Mouse (Mus musculus) gastrocnemius, adult 18-20 months (tissue): ENCODE data around the gene Btnl1. TPM values are rescaled to one million over a fixed set of nuclear protein-coding genes. Genes with fewer than 3 reads are reported as not detected.

Source experiments
- DNase-seq: peaks from one replicate; pipeline ENCODE4 v3.0.0; 2021; ENCODE audit warnings: low spot score
- long read RNA-seq, 2 experiments: library from polyadenylated mRNA; stranded (forward); transcript quantifications; one replicate each; pipeline ENCODE4 v2.0.0; 2021
- total RNA-seq, 2 experiments: library from RNA; stranded (reverse); gene quantifications; 2 replicates each; pipeline ENCODE4 v1.2.3; 2021

The Btnl1 gene
- not detected for total RNA-seq
- long read RNA-seq, experiment 1: 0 reads
- long read RNA-seq, experiment 2: 0 reads

DNA sequence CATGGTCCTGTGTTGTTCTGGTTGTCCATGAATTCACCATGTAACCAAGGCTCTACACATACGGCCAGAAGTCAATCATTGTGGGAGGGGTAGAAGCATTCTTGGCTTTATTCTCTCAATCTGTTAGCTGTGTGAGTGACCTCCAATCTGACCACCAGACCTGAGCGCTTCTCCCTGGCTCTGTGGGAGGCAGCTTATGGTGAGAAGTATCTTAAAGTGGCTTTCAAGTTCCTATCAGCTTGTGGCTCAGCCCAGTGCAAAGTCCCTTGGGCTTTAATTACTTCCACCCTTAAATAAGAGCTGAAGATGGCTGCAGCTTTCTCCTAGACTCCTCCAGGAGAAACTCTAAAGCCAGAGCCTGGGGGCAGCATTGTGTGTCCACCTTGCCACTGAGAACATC is at the start of gene Btnl1:
Btnl1 (plus strand) TSS at position 286 of the 400 bp plus-strand sequence.
- no peak for DNase-seq

DNA sequence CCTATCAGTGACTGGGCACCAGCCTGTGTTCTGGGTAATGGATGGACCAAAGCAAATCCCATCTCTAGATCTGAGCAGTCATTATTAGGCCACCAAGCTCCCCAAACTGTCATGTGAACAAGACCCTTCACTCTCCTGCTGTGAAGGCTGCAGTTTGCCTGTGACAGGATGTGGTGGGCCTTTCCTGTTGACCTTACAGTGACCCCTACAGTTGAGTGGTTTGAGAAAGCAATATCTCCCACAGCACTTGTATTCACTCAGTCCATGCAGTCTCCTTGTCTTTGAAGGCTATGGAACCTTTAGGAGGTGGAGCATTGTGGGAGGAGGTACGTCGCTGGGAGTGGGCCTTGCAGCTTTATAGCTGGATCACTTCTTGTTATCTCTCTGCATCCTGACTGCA is 47.1 kb upstream of the Btnl1 start:
- DNase-seq: no peak

DNA sequence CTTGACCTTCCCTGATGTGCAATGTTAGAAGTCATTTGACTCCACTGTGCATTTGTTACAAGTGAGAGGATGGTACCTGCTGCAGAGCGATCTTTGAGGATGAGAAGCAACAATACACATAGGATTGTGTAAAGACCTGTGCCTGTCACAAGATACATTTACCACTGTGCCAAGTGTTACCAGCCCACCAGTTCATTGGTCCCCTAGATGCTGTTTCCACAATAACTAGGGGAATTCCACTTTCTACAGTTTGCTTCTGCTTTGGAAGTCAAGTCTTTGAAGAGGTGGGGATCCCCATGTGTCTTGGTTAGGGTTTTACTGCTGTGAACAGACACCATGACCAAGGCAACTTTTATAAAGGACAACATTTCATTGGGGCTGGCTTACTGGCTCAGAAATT is 45.7 kb upstream of the Btnl1 start:
- DNase-seq: no peak

DNA sequence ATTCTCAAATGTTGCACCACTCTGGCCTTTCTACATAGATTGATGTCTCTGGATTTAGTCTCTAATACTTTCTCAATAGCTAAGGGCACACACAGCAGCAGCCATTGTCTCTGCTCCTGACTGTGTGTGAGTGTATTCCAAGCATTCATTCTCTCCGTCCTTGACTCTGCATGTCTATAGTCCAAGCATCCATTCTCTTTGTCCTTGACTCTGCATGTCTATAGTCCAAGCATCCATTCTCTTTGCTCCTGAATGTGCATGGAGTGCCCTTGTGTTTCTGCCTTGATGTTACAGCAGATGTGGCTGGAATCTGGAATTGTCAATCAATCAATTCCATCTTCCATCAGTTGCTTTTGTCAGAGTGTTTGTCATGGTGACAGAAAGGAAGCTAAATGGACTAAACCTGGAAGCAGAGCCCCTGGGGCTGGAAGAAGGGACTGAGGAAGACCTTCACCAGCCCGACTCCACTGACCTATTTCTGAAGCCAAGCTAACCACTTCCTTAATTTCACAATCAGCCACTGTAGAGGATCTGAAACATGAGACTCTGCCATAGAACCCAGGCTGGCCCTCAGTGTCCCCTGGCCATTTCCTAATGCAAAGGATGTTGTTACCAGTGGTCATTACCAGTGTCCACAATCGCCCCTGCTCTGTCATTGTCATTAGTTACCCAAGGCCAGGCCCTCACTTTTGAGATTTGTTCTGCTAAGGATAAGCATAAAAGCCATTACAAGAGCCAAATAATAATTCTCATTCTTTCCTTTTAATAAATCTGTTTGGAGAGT is 36.1 kb upstream of the Btnl1 start:
- no peak for DNase-seq

DNA sequence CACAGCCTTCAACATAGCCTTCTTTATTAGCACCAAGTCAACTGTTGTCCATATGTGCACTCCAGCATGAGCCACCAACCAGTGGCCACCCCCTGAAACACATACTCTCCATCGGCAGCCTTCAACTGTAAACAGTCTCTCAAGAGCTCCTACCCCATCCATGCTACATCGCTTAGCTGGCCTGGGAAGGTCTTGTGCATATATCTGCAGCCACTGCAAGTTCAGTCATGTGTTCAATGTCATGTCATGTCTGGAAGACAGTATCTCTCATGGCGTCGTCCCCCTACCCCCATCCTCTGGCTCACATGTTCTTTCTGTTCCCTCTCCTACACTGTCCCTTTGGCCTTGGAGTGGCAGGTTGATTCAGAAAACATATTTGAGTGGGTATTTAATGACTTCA is 32.0 kb upstream of the Btnl1 start:
- no peak for DNase-seq

DNA sequence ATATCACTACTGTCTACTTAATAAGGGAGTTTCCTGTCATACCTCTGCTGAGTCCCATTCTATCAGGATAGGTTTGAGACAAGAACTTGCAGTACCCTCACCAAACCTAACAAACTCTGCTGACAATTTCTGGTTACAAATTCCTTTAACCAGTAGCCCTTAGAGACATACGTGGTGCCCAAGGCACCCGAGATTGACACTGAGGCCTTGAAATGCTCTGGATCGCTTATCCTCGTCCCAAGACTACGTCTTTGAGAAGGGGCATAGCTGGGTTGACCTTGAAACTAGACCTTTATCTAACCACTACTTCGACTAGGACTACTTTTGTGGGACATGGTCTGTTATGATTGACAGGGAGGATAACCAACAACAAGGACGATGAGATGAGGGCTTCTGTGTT is 31.4 kb upstream of the Btnl1 start:
- DNase-seq: no peak

DNA sequence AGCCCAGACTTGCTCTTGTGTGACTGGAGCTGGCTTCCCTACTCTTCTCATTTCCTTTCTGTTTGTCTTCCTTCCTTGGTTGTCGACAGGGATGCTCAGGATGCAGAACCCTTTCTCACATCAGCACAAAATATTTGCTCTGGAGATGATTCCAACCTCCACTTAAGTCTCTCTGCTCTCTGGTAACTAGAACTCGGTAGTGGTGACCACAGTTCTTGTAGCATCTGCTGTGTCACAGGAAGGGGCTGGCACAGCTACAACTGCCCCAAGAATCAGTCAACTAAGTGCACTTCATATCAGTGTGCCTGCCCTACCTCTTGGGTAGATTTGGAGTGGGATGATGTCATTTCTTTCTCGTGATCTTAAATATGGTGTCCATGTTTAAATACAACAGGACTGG is 30.9 kb upstream of the Btnl1 start:
- no peak for DNase-seq

DNA sequence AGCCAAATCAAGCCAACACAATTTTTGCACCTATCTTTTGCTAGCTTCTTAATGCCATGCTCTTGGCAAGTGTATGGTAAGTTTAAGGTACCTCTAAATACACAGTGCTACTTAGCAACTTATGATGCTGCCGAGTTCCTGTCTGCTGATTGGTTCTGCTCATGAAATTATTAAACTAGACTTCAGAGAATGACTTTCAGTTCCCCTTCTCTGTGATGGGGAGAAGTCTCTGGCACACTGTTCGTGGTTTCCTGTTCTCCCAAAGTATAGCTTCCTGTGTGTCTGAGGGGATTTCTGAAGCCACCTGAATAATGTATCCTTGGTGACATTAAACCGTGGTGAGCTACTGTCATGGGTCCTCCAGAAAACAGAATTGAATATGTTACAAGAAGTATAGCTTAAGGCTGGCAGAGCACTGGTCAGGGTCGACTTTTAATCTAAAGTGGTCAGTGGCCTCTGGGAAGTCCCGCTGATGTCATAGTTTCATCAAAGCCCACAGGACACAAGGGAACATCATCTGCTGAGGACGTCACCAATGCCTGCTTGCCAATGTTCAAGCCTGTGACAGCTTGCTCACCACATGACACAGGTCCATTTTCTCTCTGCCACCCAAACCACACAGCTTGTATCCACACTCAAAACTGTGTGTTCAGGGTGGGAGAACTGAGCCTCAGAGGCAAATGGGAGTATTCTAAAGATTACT is 29.2 kb upstream of the Btnl1 start:
- peak; percentile 36 for DNase-seq

DNA sequence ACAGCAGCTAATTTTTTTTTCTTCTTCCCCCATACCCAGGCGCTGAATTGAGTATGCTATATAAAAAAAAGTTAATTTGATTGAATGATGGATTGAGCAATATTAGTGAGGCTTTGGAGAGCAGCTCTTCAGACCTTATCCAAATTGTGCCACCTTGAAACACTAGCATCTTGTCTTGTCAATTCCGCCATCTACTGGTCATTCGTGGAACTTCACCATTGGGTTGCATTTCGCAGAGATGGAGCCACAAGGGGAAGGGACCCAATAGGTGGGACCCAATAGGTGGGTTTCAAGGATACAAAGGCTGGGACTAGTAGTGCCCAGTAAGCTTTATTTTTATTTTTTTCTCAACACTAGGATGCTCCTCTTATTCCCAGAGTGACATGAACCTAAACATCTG is 27.5 kb upstream of the Btnl1 start:
- DNase-seq: peak; percentile 68

DNA sequence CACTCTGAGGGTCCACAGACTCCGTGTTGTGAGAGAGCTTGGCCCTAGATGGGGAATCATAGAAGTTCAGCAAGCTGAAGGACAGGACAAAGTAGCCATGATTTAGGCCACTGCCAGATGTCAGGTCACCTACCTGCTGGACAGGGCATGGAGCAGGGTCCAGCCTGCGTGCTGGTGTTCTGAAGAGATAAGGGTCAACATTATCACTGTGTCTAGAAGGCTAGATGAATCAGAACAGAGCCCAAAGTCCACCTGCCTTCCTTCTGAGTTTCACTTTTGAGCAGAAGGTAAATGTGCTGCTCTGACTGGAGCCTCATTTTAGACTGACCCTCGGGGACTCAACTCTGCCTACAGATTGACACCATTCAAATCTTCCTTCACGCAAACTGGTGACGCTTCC is 22.4 kb upstream of the Btnl1 start, which contains the start of gene Btnl2:
Btnl2 (plus strand) TSS at position 284 of the 400 bp plus-strand sequence.
- DNase-seq: no peak

DNA sequence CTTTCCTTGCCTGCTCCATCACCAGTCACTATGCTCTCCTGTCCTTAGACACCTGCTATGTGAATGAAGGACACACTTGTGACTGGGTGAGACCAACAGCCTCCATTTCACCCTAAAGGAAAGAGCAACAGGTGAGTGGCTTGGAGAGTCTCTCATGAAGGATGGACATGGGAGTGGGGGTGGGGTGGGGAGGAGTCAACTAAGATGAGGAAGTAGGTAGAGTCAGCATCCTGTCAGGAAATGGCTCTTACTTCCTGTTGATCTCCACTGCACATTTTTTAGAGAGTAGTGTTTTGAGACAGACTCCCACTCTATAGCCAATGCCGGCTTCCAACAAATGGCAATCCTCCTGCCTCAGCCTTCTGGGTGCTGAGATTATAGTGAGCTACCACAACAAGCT is 22.0 kb upstream of the Btnl1 start:
- DNase-seq: no peak

DNA sequence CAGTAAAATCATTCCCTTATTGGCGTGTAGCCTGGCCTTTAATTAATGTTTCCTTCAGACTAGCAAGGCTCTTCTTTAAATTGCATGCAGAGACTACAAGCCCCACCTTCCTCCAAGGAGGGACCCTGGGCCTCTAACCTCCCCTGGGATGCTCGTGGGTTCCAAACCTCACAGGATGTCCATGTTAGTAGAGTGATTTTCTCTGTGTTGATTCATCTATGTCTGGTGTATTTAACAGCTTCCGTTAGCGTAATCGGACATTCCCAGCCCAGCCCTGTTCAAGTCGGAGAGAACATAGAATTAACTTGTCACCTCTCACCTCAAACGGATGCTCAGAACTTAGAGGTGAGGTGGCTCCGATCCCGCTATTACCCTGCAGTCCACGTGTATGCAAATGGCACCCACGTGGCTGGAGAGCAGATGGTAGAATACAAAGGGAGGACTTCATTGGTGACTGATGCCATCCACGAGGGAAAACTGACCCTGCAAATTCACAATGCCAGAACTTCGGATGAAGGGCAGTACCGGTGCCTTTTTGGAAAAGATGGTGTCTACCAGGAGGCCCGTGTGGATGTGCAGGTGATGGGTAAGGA is 13.9 kb upstream of the Btnl1 start:
- DNase-seq: no peak

DNA sequence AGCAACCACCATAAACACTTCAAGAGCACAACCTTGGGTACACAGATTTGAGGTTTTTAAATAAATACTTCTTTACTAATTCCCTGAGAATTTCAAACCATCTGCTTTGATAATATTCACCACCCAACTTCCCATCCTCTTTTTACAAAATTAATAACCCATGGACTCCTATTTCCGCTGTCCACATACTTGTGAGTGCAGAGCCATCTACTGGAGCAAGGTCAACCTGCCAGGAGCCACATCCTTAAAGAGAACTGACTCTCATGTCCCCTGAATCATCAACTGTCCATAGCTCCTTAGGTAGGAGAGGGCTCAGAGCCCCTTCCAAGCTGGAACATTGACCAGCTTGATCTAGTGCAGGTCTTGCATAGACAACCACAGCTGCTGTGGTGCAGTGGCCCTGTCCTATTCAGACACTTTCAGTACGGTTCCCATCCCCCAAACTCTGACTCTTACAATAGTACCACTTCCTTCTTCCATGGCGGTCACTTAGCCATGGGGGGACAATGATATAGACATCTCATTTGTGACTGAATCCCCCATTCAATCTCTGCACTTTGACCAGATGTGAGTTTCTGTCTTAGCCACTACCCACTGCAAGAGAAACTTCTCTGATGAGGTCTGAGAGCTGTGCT is 13.1 kb upstream of the Btnl1 start:
- no peak for DNase-seq

DNA sequence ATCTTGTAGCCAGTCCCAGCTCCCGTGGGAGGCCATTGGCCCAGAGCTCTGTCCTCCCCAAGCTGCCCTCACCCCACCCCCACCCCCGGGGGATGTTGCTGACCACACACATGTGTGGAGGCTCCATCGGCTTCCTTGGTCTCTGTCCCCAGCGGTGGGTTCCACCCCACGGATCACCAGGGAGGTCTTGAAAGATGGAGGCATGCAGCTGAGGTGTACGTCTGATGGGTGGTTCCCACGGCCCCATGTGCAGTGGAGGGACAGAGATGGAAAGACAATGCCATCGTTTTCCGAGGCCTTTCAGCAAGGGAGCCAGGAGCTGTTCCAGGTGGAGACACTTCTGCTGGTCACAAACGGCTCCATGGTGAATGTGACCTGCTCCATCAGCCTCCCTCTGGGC is 11.9 kb upstream of the Btnl1 start:
- no peak for DNase-seq

DNA sequence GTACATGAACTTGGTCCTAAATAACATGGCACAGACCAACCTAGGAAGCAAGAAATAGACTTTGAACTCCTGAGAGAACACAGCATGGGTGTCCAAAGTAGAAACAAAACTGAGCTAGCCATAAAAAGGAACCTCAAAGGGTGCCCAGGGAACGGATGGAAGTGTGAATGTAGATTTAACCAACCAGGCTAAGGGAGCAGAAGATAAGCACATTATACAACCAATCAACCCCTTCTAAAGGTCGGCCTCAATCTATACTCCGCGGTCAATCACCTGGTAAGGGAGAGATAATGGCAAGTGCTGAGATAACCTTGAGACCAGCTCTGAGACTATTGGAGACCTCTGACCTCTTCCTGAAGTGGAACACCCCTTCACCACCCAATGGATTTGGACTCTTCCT is 6.4 kb upstream of the Btnl1 start:
- no peak for DNase-seq

DNA sequence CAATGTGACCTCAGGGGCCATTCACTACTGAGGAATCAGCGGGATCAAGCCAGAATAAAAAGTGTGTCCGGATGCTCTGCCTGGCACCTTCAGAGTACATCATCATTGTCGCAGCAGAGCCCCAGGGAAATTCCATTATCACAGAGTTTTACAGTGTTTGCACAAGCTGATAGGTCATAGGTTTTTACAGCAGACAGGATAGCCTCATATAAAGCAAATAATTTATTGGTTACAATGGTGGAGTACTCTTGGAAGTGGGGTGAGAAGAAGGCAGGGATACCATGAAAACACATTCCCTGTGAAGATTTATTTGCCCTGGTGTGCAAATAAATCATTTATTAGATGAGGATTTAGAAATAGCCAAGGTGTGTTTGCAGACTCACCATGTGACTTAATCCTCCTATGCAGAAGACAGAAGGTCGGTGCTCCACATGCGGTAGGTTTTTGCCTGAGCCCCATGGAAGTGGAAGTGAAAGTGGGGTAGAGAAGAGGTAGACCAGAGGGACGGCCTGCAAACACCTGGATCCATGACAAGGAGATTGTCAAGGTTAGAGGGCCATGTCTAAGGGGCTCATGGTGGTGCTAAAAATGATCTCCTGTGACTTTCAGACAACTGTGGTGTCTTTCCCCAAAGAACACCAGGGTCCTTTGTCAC is 3.8 kb upstream of the Btnl1 start:
- no peak for DNase-seq

DNA sequence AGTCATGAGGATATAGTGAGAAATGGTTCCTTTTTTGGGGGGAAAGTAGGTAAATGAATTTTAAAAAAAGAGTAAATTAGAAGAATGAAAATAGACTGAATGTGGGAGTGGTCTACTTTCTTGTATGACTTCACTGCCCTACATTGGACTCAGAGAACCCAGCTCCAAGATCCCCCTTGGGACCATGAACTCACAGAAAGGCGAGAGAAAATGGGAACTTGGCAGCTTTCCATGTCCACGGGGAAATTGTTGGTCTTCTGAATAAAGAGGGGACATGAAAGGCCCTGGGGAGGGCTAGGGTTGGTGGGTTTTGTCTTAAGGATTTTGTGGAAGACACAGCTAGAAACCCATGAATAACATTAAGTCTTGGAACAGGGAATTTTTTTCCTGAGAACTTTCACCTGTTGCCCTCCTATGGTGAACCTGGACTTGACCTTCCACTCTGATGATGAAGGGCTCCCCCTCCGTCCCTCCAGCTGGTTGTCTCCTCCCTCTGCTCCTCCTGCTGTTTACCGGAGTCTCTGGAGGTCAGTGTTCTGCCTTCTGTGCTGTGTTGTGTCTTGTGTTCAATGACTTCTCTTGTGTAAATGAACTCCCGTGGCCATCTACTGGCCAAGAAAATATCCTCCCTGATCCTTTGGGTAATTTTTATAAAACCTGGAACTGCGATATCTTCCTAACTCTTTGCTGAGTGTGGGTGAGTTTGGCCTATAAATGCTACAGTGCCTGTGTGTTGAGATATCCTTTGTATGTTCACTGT is 698 bp downstream of the Btnl1 start:
- no peak for DNase-seq

DNA sequence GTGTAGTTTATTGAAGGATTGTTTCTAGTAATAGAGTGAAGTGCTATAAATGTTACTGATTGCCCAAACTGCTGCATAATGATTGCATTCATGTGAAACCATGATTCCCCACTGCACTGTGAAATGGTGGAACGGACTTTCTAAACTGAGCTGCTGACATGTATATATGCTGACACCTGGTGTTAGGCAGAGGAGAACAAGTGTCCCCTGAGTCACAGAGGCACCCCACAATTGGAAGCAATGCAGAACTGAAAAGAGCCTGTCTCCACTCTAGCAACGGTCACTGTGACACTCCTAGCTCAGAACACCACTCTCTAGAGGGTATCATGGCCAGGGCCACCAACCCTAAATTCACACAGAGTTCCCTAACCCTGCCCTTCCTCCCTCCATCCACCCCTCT is 1.8 kb downstream of the Btnl1 start:
- DNase-seq: no peak

DNA sequence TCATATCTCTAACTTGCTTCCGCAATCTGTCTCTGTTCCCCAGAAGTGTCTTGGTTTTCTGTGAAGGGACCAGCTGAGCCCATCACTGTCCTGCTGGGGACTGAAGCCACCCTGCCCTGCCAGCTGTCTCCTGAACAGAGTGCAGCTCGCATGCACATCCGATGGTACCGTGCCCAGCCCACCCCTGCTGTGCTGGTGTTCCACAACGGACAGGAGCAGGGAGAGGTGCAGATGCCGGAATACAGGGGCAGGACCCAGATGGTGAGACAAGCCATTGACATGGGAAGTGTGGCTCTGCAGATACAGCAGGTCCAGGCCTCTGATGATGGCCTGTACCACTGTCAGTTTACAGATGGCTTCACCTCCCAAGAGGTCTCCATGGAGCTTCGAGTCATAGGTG is 2.5 kb downstream of the Btnl1 start:
- no peak for DNase-seq

DNA sequence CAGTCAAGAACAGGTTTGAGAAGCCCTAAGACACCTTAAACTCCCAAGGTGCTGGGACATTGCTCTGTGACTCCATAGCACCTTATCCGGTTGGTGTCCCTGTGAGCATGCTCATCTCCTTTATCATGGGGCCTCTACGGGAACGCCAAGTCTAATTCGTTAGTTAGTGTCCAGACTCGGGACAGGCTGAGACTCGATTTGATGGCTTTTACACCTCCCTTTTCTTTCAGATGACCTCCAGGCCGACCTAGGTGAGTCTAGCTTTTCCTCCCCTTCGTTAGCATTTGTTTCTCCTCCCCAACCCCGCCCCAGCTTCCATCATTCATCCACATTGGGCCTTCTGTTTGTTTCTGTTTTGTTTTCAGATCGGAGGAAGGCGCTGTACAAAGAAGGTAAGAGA is 4.9 kb downstream of the Btnl1 start:
- DNase-seq: no peak

DNA sequence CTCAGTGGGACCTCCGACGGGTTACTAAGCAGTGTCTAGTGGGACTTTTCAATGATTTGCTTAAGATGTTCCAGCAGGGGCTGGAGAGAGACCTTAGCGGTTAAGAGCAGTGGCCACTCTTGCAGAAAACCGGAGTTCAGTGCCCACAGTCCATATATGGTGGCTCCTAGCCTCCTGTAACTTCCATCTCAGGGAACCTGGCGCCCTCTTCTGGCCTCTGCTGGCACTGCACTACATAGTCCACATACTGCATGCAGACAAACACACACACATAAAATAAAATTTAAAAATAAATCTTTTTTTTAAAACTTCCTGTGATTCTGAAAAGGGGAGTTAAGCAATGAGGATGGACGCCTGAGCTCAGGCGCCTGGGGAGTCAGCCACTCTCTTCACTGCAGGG is 6.3 kb downstream of the Btnl1 start:
- DNase-seq: no peak
